Mouse (Mus musculus) activated CD4-positive, CD25-positive, alpha-beta regulatory T cell (primary cell): Measurements from ENCODE around the gene Tbcd. TPM values are rescaled to one million over a fixed set of nuclear protein-coding genes. Genes with fewer than 3 reads are reported as not detected.

Experiments
- polyA plus RNA-seq, 2 experiments: library from polyadenylated mRNA; unstranded; fragments of 100-300 nt; shearing (Covaris generic); gene quantifications; one replicate each; pipeline ENCODE4 v1.2.1; 2017

The Tbcd gene
- 10 to 100 TPM; 35.8 to 51.6 TPM for polyA plus RNA-seq

DNA sequence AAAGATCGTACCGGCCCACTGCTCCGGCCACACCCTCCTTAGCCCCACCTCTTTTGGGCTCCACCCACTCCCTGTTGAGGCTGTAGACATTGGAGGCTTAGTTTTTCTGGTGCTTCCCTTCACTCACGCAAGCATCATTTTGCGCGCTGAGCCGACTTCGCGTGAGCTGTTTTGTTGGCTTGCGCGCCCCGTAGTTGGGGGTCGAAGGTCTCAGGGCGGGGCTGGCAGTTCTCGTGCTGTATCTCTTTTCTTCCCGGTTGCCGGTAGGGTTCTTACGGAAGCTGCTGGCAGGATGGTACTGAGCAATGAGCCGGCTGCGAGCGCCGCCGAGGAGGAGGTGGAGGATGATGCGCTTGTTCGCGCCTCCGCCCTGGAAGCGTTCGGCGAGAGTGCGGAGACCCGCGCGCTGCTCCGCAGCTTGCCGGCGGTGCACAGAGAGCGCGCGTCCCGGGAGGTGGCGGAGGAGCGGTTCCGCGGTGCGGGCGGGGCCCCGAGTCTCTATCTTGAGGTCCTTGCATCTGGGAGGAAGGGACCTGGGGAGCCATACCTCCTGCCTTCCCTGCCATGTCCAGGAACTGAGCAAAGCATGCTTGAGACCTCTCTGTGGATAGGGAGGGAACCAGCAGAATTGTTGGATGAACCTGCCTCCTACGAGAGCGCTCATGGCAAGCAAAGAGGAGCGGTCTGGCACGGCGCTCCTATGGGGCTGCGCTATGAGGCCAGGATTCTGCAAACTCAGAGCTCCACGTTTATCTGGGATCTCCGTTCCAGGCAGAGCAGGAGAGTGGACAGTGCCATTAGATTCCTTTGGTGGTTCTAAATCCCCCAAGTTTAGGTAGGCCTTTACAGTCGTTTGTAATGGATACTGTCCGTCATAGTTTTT lies at the start of gene Tbcd:
Gene Tbcd, plus strand, starts transcription at position 197 of the 883 bp plus-strand sequence.

DNA sequence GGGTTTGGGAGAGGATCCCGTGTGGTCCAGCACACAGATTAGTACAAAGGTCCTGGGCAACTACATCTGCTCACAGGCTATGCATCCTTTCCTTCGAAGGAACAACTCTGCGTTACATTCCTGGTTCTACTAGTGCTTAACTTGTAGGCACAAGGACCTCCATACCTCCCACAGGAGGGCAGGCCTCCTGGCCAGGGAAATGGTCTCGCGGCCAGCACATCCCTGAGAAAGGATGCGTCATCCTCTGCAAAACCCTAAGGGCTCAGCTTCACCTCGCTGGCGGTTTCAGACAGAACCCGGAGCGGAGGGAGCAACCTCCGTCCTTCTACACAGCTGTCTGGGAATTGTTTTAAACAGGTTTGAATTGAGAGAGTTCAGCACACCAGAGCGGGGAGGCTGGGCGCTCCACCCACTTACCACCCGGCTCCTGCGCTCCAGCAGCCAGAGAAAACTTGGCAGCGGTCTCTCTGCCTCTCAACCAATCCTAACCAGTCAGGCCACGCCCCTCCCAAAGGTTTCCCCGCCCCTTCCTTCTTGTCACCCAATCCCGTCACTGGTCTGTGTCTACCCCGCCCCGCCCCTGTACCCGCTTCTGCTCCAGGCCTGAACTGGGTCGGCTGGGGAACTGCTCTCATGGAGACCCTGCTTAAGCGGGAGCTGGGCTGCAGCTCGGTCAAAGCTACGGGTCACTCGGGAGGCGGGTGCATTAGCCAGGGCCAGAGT lies 30.8 kb upstream of the Tbcd start, which contains the start of gene Fn3krp:
Gene Fn3krp, plus strand, starts transcription at position 572 of the 723 bp plus-strand sequence.

DNA sequence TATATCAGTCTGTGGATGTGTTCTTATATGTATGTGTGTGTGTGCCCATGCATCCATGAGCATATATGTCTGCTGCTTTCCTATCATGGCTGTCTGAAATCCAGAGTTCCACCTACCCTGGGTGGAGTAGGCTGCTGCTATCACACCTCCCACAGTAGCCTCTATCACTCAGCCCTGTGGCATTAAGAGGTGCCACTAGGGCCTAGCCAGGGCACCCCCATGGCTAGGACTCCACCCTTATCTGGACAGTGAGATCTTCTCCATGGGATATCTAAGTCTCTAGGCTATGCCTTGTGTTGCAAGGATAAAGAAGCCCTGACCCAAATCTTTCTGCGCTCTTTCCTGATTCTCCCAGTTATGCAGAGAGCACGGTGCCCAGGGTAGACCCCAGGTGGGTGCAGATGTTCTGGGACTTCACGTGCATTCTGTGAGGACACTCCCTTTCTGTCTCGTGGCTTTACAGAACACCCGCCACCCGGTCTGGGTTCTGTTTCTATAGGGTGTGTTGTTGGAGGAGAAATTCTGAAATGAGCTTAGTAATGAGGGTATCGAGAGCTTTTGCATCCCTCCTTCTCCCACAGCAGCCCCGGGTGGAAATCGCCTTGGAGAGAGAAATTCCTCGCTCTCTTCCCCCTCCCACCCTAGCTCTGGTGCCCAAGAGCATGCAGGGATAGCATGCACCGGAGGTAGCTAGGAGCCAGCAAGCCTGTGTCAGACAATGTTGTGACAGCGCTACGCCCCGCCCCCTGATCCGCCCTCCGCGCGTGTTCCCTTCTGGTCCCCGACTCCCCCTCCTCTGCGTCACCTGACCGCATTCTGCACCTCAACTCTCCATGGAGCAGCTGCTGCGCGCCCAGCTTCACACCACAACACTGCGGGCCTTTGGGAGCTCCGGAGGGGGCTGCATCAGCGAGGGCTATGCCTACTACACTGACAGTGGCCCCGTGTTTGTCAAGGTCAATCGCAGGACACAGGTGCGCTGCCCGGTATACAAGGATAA lies 17.3 kb upstream of the Tbcd start, which contains the start of gene Fn3k:
Gene Fn3k, plus strand, starts transcription at position 758 of the 1,000 bp plus-strand sequence.

DNA sequence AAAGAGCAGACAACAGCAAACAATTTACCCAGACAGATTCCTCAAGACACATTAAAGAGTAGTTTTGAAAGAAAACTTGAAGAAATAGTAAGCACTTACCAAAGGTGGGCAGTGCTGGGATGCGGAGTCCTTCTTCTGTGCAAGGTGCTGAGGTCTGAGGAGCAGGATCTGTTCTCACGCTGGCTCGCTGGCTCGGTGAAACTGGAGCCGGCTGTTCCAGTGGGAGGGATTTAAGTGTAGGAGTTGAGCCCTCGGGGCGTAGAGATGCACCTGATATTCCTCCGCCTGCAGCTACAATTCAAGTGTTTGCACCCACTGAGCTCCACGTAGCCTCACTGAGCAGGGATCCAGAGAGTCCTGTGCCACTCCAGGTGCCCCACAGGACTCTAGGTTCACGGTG lies 67.4 kb downstream of the Tbcd start, which contains the start of gene Zfp750:
Gene Zfp750, minus strand, starts transcription at position 203 of the 400 bp plus-strand sequence.

Other genes with a start within 250 kb of the Tbcd start
- 1 to 10 TPM; 1.1 to 3.1 TPM for gene Hexdc, start 247.5 kb upstream of the Tbcd start, polyA plus RNA-seq
- 10 to 100 TPM in 1 of 2 experiments, 1 to 10 TPM in 1; 4.7 to 11.0 TPM for gene Ogfod3, start 247.2 kb upstream of the Tbcd start, polyA plus RNA-seq
- 100 to 1,000 TPM in 1 of 2 experiments, 10 to 100 TPM in 1; 93.0 to 128 TPM for gene Cybc1, start 222.6 kb upstream of the Tbcd start, polyA plus RNA-seq
- gene Narf, start 214.7 kb upstream of the Tbcd start, polyA plus RNA-seq = 10 to 100 TPM; 28.2 to 39.8 TPM
- gene Foxk2, start 192.0 kb upstream of the Tbcd start, polyA plus RNA-seq = 10 to 100 TPM; 12.8 to 15.0 TPM
- 10 to 100 TPM; 30.8 to 44.6 TPM for gene Wdr45b, start 97.5 kb upstream of the Tbcd start, polyA plus RNA-seq
- gene Rab40b, start 63.7 kb upstream of the Tbcd start, polyA plus RNA-seq = under 1 TPM in 1 of 2 experiments, not detected in 1; 0.58 TPM
- under 1 TPM; 0.27 to 0.43 TPM for gene Fn3krp, start 30.5 kb upstream of the Tbcd start, polyA plus RNA-seq
- under 1 TPM; 0.25 to 0.39 TPM for gene Fn3k, start 17.0 kb upstream of the Tbcd start, polyA plus RNA-seq
- under 1 TPM; 0.43 TPM for gene Zfp750, start 67.4 kb downstream of the Tbcd start, polyA plus RNA-seq
- gene B3gntl1, start 221.2 kb downstream of the Tbcd start, polyA plus RNA-seq = 10 to 100 TPM in 1 of 2 experiments, 1 to 10 TPM in 1; 8.4 to 12.9 TPM
- gene Metrnl, start 249.6 kb downstream of the Tbcd start, polyA plus RNA-seq = 10 to 100 TPM in 1 of 2 experiments, 1 to 10 TPM in 1; 4.5 to 16.5 TPM